Mouse (Mus musculus) bone marrow macrophage, adult 2 months (primary cell): ENCODE measurements around the gene Gm42957. TPM values are rescaled to one million over a fixed set of nuclear protein-coding genes. Genes with fewer than 3 reads are reported as not detected.

Experiments used
- H3K27ac ChIP-seq: 2 replicates; pipeline ENCODE4 v1.5.1; 2012; ENCODE audit warnings: low read depth, low read length; ENCODE audit not compliant: insufficient read depth
- H3K4me1 ChIP-seq: 2 replicates; pipeline ENCODE4 v1.6.1; 2012; ENCODE audit warnings: low read length; ENCODE audit not compliant: control insufficient read depth, insufficient read depth
- H3K4me3 ChIP-seq: 2 replicates; pipeline ENCODE4 v1.5.1; 2012; ENCODE audit warnings: mild to moderate bottlenecking, low read length, moderate library complexity; ENCODE audit not compliant: insufficient read depth
- CTCF ChIP-seq: IDR thresholded peaks from 2 replicates; pipeline ENCODE4 v1.5.1; 2012; ENCODE audit warnings: low read depth, mild to moderate bottlenecking, low read length, moderate library complexity
- POLR2A ChIP-seq: IDR thresholded peaks from 2 replicates; pipeline ENCODE4 v1.6.1; 2012; ENCODE audit warnings: mild to moderate bottlenecking, low read depth, low read length, borderline replicate concordance
- polyA plus RNA-seq: library from polyadenylated mRNA; stranded (reverse); fragments of >200 nt; gene quantifications from 2 replicates; pipeline ENCODE4 v1.2.4, GENCODE M21; 2012; ENCODE audit not compliant: missing spikeins, insufficient read depth, insufficient read length

The Gm42957 gene
- polyA plus RNA-seq, 1 experiment = not detected

DNA sequence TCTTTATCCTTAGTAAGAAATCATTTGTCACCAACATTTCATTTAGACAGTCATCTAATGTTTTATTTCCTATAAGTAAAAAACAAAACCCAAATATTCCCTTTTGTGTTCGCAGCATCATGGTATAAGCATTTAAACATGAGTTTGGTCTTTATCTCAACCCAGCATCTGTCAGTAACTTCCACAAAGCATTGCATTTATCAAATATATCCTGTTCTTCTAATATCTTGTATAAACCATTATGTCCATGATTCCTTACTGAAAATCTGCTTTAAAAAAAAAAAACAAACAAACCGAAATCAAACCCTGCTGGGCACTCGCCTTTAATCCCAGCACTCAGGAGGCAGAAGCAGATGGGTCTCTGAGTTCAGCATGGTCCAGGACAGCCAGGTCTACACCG lies 28.7 kb upstream of the Gm42957 start:
- Histone ChIP-seq H3K4me1 (peaks cover 9% of the 10 kb centered on the region), H3K27ac (no peak overlapping the region), H3K4me3 (no peak overlapping the region)
- TF ChIP-seq POLR2A (no peak), CTCF (no peak)

GRCm38 (mm10) chr3:96617941-96618340 lies 17.3 kb upstream of the Gm42957 start:
- TF ChIP-seq CTCF (no peak), POLR2A (no peak)
- no peaks in the 10 kb centered on the region for H3K4me1 ChIP-seq
- no peak overlapping the region for H3K27ac ChIP-seq
- H3K4me3 ChIP-seq = no peak overlapping the region

DNA sequence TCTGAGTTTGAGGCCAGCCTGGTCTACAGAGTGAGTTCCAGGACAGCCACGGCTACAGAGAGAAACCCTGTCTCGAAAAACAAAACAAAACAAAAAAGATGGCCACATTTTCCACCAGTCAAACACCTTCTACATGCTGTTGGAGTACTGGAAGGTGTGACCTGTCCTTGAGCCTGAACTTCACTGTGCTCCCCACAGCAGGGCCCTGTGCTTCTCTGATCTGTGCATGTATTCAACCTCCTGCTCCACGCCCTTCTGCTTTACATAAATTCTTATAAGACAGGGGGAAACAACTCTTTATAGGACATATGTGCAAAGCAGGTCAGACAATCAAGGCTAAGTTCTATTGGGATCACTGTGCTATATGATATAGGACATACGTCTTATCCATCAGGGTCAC lies 12.1 kb upstream of the Gm42957 start:
- no peak overlapping the region for H3K27ac ChIP-seq
- TF ChIP-seq POLR2A (no peak), CTCF (no peak)
- no peak overlapping the region for H3K4me3 ChIP-seq
- no peaks in the 10 kb centered on the region for H3K4me1 ChIP-seq

- H3K4me1 ChIP-seq = peaks cover 11% of the 10 kb centered on the region; the same call in 1 of the 2 replicates
- H3K27ac ChIP-seq = peak within 1 kb of the TSS; percentile 80
- H3K4me3 ChIP-seq = peak within 1 kb of the TSS; percentile 97
- no peak for TF ChIP-seq CTCF
- no peak for TF ChIP-seq POLR2A
Observed at GRCm38 (mm10) chr3:96629729-96630600, 5.3 kb upstream of the Gm42957 start, which contains the start of gene Rbm8a. TSS of gene Rbm8a (plus strand) at chr3:96629933.

- TF ChIP-seq CTCF (no peak), POLR2A (no peak)
- H3K4me3 ChIP-seq = no peak overlapping the region
- H3K27ac ChIP-seq = no peak overlapping the region
- peaks cover 13% of the 10 kb centered on the region for H3K4me1 ChIP-seq
Observed at GRCm38 (mm10) chr3:96632058-96632457, 3.2 kb upstream of the Gm42957 start.

DNA sequence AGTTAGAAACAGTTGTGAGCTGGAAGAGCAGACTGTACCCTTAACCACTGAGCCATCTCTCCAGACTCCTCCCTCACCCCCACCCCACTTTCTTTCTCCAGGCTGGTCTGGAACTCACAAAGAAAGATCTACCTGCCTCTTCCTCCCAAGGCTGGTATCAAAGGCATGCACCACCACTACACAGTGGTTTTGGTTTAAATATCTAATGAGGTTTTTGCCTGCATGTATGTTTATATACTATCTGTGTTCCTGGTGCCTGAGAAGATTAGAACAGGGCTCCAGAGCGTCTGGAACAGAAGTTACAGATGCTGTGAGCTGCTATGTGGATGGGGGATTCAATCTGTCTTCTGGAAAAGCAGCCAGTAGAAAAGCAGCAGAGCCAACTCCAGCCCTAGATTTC lies 1.3 kb upstream of the Gm42957 start:
- no peak overlapping the region for H3K27ac ChIP-seq
- TF ChIP-seq POLR2A (no peak), CTCF (no peak)
- no peak overlapping the region for H3K4me3 ChIP-seq
- peaks cover 11% of the 10 kb centered on the region for H3K4me1 ChIP-seq

- peak overlapping the region; percentile 79 for H3K27ac ChIP-seq
Observed at GRCm38 (mm10) chr3:96635906-96636305, 632 bp downstream of the Gm42957 start.

GRCm38 (mm10) chr3:96636448-96636847 lies 1.2 kb downstream of the Gm42957 start:
- Histone ChIP-seq H3K4me3 (peak overlapping the region; percentile 87), H3K4me1 (peaks cover 9% of the 10 kb centered on the region), H3K27ac (no peak overlapping the region)
- TF ChIP-seq POLR2A (no peak), CTCF (no peak)

More at GRCm38 (mm10) chr3:96635906-96636305, 632 bp downstream of the Gm42957 start:
- Histone ChIP-seq H3K4me3 (peak overlapping the region; percentile 87), H3K4me1 (peaks cover 9% of the 10 kb centered on the region)
- TF ChIP-seq POLR2A (no peak), CTCF (no peak)

- no peak overlapping the region for H3K4me3 ChIP-seq
- peaks cover 5% of the 10 kb centered on the region for H3K4me1 ChIP-seq
- H3K27ac ChIP-seq = no peak overlapping the region
- peak; percentile 57 for TF ChIP-seq CTCF
- TF ChIP-seq POLR2A = no peak
Observed at GRCm38 (mm10) chr3:96639219-96639618, 3.9 kb downstream of the Gm42957 start.

- Histone ChIP-seq H3K4me1 (no peaks in the 10 kb centered on the region), H3K4me3 (no peak within 1 kb of the TSS), H3K27ac (no peak within 1 kb of the TSS)
- TF ChIP-seq CTCF (peak; percentile 69), POLR2A (no peak)
Observed at GRCm38 (mm10) chr3:96645018-96645649, 9.9 kb downstream of the Gm42957 start, which contains the start of gene Itga10. TSS of gene Itga10 (plus strand) at chr3:96645584.
